Mouse (Mus musculus): Measurements from ENCODE around the gene Stpg3.

DNA sequence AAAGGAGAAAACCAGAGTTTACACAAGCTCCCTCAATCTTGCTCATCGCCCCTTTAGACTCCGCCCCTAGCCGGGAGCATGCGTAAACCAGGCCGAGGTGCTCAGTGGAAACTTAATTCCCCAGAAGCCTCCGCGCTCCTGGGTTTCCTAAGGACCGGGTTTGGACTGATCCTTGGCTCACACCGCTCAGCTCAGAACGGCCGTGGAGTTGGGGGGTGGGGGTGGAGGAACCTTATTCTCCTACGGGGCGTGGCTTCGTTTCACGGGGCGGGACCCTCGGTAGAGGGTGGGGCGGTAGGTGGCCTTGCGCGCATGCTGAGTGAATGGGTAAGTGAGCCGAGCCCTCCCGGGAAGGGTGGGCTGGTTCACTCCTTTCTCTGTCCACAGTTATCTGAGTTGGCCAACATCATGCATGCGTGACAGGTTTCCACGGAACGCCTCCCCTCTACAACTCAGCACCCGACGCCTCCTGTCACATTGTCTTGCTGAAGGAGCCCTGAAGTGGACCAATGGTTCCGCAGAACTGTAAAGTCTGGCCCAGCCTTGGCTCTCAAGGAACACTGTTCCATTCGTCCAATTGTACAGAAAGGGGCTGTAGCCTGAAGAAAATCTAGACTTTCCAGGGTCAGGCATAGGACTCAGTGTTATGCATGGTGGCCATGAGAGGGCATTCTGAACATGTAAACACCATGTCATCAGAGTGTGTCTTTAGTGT lies 26.4 kb upstream of the Stpg3 start:
- TF ChIP-seq GATA1 (IDR thresholded peaks at IDR 0.05; ENCODE audit: borderline replicate concordance, low read length): no peak
- no peak for TF ChIP-seq FLI1 (IDR thresholded peaks at IDR 0.05; ENCODE audit: low read length)

Measured in megakaryocyte, embryonic 14.5 days (primary cell).